Mouse (Mus musculus): ENCODE measurements around the gene Rab42.
"Not testable (repeated sequence)": the region's sequence is repeated elsewhere in the genome, so short reads cannot be mapped to it uniquely, and the experiment has no call there.

The Rab42 gene

DNA sequence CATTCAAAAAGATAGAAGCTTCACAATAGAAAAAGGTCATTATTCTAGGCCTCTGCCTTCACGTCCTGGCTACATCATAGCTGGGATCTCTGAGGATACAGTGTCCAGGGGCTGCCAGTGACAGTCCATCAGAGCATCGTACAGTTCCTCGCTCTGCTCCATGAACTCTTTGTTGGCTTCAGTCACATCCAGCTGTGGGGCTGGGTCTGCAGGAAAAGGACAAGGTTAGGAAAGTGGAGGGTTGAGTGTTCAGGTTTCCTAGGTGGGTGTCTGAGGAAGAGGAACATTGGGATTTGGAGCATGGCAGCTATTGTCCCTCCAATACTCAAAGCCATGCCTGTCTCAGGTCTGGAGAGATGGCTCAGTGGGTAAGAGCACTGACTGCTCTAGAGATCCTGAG is 8.6 kb upstream of the Rab42 start:
- DNase-seq (ENCODE audit: low read depth, low spot score): no peak

DNA sequence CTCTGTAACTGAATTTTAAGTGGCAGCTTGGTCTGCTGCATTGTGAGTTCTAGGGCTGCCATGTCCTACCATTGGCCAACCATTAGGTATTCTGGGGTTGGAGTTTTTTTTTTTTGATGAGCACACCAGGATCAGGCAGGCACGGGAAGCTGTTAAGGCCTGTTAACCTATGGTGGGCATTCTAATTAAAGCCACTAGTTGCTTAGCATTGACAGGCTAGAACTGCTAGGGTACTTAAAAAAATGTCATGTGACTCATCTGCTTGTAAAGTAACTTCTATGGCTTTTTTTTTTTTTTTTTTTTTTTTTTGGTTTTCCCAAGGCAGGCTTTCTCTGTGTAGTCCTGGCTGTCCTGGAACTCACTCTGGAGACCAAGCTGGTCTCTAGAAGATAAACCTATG is 8.0 kb upstream of the Rab42 start:
- no peak for DNase-seq (ENCODE audit: low read depth, low spot score)

DNA sequence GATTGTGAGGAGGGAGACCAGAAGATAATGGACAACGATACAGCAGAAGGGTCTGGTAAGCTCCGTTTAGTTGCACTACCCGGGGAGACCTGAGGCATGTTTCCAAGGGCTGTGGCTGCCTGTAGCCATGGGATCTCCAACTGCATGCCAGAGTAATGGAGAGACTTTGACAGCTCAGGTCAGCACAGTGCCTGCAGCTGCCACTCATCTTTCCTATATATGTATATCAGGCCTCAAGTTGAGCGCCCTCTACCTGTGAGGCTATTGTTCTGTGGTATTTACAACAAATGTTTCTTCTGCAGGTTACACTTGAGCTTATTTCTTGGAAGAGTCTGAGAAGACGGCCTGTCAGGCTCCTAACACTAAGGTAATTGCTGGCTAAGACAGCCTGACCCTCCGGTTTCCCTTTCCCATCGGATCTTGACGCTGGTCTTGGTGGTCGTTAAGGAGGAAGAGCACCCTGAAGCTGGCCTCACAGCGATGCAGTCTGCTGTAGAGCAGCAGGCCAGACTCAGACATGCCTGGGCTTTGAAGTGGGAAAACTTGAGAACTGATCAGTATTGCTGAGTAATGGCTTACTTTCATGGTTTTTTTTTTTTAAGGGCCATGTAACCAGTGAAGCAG is 6.8 kb upstream of the Rab42 start:
- DNase-seq (ENCODE audit: low read depth, low spot score): no peak

GRCm38 (mm10) chr4:132309140-132309848 is 6.1 kb upstream of the Rab42 start:
- no peak for DNase-seq (ENCODE audit: low read depth, low spot score)

DNA sequence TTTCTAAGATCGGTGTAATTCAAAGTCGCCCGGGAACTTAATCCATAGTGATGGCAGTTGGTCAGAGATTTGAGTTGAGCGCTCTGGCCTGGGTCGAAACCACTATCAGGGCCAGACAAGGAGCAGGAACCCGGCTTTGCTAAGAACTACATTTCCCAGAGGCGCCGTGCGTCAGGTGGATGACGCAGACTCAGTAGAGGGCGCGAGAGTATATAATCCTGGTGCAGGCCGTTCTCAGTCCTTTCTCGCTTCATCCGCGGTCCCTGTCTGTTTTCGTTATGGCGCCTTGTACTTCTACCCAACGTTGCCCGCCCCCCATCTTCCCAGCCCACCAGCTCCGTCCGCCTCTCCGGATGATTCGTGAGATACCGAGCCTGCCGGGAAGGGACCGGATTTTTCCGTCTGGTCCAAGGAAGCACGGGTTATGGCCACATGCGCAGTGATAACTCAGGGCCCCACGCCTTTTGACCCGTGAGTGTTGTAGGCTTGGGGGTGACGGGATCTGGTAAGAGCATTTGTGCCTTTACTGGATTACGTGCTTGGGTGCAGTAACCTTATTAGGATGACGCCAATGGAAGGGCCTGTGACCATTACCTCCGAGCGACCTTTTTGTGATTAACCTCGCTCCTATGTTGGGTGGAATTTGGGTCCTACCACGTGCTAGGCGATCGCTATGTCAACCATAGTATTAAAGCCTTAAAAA is 5.4 kb upstream of the Rab42 start:
- peak; percentile 84 for DNase-seq (ENCODE audit: low read depth, low spot score)

DNA sequence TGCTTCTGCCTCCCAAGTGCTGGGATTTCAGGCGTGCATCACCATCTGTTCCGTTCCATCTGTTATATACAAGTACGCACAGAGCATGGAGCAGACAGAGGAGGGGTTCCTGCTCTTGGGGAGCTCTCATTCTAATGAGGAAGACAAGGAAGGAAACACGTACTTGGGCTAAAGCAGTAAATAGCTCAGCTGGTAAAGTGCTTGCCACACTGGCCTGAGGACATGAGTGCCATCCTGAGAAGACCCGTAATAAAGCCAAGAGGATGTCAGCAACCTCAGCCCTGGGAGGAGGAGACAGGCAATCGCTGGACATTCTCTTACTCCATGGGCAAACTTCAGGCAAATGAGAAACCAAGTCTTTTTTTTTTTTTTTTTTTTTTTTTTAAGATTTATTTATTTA is 2.8 kb upstream of the Rab42 start:
- DNase-seq (ENCODE audit: low read depth, low spot score): no peak

DNA sequence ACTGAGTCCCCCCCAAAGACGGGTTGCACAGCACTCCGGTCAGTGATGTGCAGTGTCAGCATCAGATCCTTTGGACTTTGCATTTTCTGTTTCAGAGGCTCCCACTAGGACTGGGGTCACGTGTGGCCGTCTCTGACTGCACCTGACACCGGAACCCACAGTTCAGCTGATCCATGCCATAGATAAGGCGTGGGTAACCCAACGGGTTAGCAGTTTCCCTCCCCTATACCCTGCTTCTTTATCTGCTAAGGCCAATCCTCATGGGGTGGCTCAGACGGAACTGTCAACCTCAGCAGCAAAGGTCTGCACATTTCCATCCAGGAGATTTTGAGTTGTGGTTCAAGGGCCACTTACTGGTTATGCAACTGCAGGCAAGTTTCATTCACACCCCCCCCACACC is 2.1 kb upstream of the Rab42 start:
- DNase-seq (ENCODE audit: low read depth, low spot score): no peak

DNA sequence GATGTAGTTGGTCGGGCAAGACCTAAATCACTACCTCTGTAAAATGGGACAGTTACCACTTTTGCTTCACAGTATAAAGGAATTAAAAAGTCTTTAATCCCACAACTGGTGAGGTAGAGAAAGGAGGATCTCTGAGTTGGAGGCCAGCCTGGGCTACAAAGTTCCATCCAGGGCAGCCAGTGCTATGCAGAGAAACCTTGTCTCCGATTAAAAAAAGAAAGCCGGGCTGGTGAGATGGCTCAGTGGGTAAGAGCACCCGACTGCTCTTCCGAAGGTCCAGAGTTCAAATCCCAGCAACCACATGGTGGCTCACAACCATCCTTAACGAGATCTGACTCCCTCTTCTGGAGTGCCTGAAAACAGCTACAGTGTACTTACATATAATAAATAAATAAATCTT is 299 bp upstream of the Rab42 start:
- not testable (repeated sequence) for DNase-seq (ENCODE audit: low read depth, low spot score)

DNA sequence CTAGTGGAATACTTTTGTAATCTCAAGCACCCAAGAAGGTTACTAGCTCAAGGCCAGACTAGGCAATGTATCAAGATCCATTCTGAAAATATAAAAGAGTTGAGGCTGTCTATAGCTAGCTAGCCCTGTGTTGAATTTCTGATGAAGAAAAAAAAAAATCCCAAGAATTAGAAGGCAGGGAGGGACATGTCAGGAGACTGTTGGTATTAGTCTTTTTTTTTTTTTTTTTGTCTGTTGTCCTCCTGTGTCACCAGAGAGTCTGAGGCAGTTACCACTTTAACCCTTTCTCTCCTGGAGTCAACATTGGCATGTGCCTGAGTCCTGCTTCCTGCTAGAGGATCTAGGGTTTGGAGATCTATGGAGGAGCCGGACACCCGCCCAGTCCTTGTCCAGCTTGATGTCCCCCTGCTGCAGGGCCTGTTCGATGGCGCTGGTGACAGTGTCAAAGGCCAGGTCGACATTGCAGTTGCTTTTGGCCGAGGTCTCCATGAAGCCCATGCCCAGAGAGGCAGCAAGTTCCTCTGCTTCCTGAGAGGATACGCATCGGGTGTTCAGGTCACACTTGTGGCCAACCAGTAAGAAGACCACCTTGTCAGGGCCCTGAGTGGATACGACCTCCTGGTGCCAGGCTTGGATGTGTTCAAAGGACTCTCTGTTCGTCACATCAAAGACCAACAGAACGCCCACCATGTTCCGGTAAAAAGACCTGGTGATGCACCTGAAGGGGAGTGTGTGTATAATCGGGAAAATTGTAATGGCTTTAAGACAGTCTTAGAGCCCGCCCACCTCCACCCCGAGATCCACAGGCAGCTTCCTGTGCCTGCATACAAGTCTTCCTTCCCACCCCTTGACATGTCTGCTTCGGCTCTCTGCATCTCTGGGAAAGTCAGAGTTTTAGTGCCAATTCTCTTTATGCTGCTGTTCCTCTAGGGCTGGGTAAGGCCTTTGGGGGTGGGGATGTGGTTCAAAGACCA is 933 bp downstream of the Rab42 start:
- DNase-seq (ENCODE audit: low read depth, low spot score): no peak

DNA sequence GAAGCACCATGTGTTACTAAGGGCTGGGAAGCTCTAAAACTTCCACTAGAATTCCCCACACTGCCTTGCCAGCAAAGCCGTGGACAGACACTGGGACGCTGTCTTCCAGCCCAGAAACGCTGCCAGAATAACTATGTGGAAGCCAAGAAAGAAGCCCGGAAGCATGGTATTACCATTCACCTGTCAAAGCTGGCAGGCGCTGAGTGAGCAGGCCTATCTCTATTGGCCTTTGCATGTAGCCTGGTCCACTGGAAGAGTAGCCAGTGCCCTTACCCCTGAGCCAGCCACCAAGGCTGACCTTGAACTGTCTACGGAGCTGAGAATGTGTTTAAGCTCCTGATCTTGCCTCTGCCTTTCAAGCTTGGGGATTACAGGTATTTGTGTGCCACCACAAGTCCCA is 1.7 kb downstream of the Rab42 start:
- DNase-seq (ENCODE audit: low read depth, low spot score): no peak

DNA sequence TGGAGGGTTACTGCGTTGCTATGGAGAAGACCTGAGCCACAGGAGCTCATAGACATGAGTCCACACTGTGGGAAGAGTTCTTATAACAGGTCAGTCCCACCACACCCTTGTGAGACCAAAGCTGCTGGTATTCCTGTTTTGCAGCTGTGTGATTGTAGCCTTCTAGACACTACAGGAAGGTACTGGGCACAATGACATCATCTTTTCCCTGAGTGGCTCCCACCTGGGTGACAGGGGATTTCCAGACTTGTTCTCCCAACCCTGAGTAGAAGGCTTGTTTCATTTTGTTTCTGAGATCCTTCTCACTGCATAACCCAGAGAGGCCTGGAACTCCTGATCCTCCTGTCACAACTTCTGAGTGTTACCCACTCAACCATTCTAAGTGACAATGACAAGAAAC is 3.3 kb downstream of the Rab42 start:
- no peak for DNase-seq (ENCODE audit: low read depth, low spot score)

DNA sequence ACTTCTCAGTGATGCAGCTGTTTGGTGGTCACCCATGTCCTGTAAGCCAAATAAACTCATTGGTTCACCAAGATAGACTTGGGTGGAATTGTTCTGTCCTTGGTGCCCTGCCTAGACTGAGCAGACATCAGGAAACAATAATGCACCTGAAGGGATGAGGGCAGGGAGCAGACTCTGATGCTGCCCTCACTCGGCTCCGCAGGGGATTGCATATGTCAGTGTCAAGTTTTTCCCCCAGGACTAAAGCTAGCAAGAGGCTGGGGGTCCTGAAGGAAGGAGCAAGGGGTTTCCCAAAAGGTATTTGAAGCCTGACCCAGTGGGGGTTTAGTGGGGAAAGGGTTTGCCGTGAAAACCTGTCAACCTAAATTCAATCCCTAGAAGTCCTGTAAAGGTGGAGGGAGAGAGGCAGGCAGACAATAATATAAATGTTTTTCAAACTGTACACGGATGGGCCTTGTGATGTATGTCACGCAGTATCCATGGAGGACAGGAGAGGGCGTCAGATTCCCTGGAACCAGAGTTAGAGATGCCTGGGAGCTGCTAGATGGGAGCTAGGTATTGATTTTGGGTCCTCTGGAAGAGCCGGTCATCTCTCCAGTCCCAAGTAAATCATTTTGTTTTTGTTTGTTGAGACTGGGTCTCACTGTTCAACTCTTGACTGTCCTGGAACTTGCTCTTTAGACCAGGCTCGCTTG is 7.3 kb downstream of the Rab42 start:
- DNase-seq (ENCODE audit: low read depth, low spot score): no peak

DNA sequence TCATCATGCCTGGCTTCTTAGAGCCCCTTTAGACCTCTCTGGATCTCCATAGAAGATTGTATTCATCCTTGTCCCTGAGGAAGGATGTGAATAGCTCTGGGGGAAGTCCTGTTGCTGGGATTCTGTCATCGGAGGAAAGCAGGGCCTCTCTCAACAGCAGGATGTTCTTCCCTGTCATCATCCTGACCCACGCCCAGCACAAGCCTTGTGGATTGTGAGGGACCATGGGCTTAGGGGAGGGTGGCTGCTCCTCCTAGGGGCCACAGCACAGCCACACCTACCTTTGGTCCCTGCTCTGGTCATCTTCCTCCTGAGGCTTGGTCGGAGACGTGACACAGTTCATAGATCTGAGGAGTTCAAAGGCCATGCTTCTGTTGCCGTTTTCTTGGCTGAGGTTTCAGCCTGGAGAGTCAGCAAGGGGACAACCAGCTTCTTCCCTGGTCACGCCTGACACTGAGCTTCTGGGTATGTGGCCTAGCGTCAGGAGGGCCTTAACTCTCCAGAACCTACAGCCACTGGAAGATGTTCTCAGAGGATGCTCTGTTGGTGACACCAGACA is 9.4 kb downstream of the Rab42 start:
- DNase-seq (ENCODE audit: low read depth, low spot score): no peak

DNA sequence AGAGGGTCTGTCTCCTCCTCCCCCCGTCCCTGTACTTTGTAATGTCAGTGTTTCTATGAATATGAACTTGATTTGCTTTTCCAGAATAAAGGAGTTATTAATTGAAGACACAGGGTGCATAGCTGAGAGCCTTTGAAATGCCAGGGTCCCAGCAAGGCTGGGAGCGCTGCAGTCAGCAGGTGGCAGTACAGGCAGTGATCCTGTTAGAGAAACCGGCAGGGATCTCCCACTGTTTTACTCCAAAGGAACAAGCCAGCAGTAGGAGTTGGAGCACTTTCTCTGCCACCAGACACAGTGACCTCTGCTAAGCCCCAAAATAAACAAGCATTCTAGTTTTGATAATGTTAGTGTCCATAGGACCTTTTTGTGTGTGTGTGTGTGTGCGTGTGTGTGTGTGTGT is 10.2 kb downstream of the Rab42 start:
- DNase-seq (ENCODE audit: low read depth, low spot score): no peak

DNA sequence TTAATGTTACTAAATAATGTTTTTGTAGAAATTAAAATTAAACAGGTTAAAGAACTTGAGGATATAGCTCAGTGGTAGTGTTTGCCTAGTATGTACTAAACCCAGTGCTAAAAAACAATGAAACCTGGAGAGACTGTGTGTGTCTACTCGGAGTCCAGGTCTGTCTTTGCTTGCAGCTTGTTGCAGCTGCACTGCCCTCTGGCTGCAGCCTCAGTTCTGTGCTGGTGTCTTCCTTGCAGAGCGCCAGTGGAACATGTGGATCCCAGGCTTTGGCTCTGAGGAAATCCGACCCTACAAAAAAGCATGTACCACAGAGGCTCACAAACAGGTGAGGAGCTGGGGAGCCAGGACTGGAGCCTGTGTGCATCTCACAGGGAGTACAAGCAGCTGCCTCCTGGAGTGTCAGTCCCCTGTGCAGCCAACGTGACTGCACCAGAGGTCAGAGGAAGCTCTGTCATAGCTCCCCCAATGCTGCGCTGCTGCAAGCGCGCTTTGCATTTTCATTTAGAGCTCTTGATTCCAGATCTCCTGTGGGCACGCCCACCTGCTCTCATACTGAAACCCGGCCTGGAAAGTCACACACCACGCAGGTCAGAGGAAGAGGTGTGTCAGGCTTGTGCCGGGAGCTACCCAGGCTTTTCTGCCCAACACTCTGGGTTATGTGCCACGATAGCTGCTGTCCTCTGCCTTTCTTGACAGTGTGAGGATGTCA is 11.4 kb downstream of the Rab42 start:
- DNase-seq (ENCODE audit: low read depth, low spot score): no peak

- DNase-seq (ENCODE audit: low read depth, low spot score): no peak
Observed at GRCm38 (mm10) chr4:132291056-132291455, 12.1 kb downstream of the Rab42 start.

- not testable (repeated sequence) for DNase-seq (ENCODE audit: low read depth, low spot score)
Observed at GRCm38 (mm10) chr4:132288840-132289239, 14.3 kb downstream of the Rab42 start.

GRCm38 (mm10) chr4:132275949-132276348 is 27.2 kb downstream of the Rab42 start:
- no peak for DNase-seq (ENCODE audit: low read depth, low spot score)

GRCm38 (mm10) chr4:132274156-132274862 is 28.9 kb downstream of the Rab42 start, which contains the start of gene Taf12:
TSS of gene Taf12 (plus strand) at chr4:132274375.
- peak; percentile 91 for DNase-seq (ENCODE audit: low read depth, low spot score)
